Mouse (Mus musculus) embryonic facial prominence, embryonic 11.5 days (tissue): Measurements from ENCODE around the gene Ak1. TPM values are rescaled to one million over a fixed set of nuclear protein-coding genes. Genes with fewer than 3 reads are reported as not detected.
A peak's percentile ranks its signal among the peaks of the same experiment; 100 is the strongest.

ENCODE experiments used
- ATAC-seq: fragments of 200-750 bp; cut with Nextera tagmentation; replicated peaks from 2 replicates; pipeline ENCODE4 v1.8.0; 2017; ENCODE audit warnings: low read depth; ENCODE audit not compliant: insufficient number of reproducible peaks, low FRiP score, low TSS enrichment
- DNase-seq: peaks from one replicate; pipeline ENCODE4 v3.0.0-alpha.2; 2015; ENCODE audit warnings: low spot score
- H3K27ac ChIP-seq: fragments of 300-500 bp; sonication (generic); replicated peaks from 2 replicates; pipeline ENCODE4 v1.5.1; 2014; ENCODE audit warnings: mild to moderate bottlenecking, low read depth, low read length, control low read depth
- H3K27me3 ChIP-seq: fragments of 300-500 bp; sonication (generic); 2 replicates; pipeline ENCODE4 v1.6.1; 2014; ENCODE audit warnings: mild to moderate bottlenecking, low read length, moderate library complexity, mixed read lengths; ENCODE audit not compliant: control insufficient read depth, insufficient read depth
- H3K36me3 ChIP-seq: fragments of 300-500 bp; sonication (generic); replicated peaks from 2 replicates; pipeline ENCODE4 v1.6.1; 2014; ENCODE audit warnings: low read depth, mild to moderate bottlenecking, low read length, moderate library complexity, mixed read lengths; ENCODE audit not compliant: control insufficient read depth, insufficient read depth
- H3K4me1 ChIP-seq: fragments of 300-500 bp; sonication (generic); 2 replicates; pipeline ENCODE4 v1.6.1; 2014; ENCODE audit warnings: low read length, mixed read lengths; ENCODE audit not compliant: control insufficient read depth, insufficient read depth
- H3K4me2 ChIP-seq: fragments of 300-500 bp; sonication (generic); 2 replicates; pipeline ENCODE4 v1.6.1; 2014; ENCODE audit warnings: low read depth, mild to moderate bottlenecking, control low read depth, low read length, moderate library complexity
- H3K4me3 ChIP-seq: fragments of 300-500 bp; sonication (generic); 2 replicates; pipeline ENCODE4 v1.5.1; 2014; ENCODE audit warnings: low read depth, low read length, control low read depth
- H3K9ac ChIP-seq: fragments of 300-500 bp; sonication (generic); replicated peaks from 2 replicates; pipeline ENCODE4 v1.6.1; 2014; ENCODE audit warnings: mild to moderate bottlenecking, control low read depth, low read length
- H3K9me3 ChIP-seq: fragments of 300-500 bp; sonication (generic); replicated peaks from 2 replicates; pipeline ENCODE4 v1.6.1; 2016; ENCODE audit warnings: mild to moderate bottlenecking, low read length, inconsistent platforms, mixed read lengths; ENCODE audit not compliant: control insufficient read depth
- WGBS: fragments of 180-500 bp; shearing (Covaris S2); extraction: QIAGEN DNeasy Blood & Tissue Kit; methylation state at CpG from one replicate; pipeline ENCODE4 v1.1.7; 2014; 5-methylcytosine and 5-hydroxymethylcytosine counted together
- polyA plus RNA-seq: library from polyadenylated mRNA; unstranded; fragments of >200 nt; fragmentation: Nextera tagmentation; extraction: Ambion mirVana; gene quantifications from 2 replicates; pipeline ENCODE4 v1.2.1, GENCODE M21; 2014

Gene Ak1
- polyA plus RNA-seq, 1 experiment from 2014 or later = 13.7 TPM

- H3K4me2 ChIP-seq = no peak overlapping the region
- H3K27me3 ChIP-seq = no peaks in the 10 kb centered on the region
- no peak for ATAC-seq
- DNase-seq = no peak
- peaks cover 5% of the 10 kb centered on the region for H3K36me3 ChIP-seq
- peaks cover 22% of the 10 kb centered on the region for H3K4me1 ChIP-seq
- H3K4me3 ChIP-seq = no peak overlapping the region
- H3K9me3 ChIP-seq = no peaks in the 10 kb centered on the region
- no peak overlapping the region for H3K9ac ChIP-seq
- no peak overlapping the region for H3K27ac ChIP-seq
- 92% methylated on average over 1 of the region's 1 CpGs for WGBS
These were observed 4.4 kb upstream of the Ak1 start for GRCm38 (mm10) chr2:32617109-32617508.

GRCm38 (mm10) chr2:32617601-32618000 is 4.0 kb upstream of the Ak1 start:
- H3K36me3 ChIP-seq = peaks cover 5% of the 10 kb centered on the region

GRCm38 (mm10) chr2:32618051-32618450 is 3.5 kb upstream of the Ak1 start:
- ATAC-seq = no peak
- Histone ChIP-seq H3K27ac (no peak overlapping the region), H3K27me3 (no peaks in the 10 kb centered on the region), H3K4me3 (no peak overlapping the region), H3K4me2 (no peak overlapping the region), H3K4me1 (peaks cover 22% of the 10 kb centered on the region), H3K9ac (no peak overlapping the region), H3K36me3 (peaks cover 5% of the 10 kb centered on the region), H3K9me3 (no peaks in the 10 kb centered on the region)
- WGBS = 78% methylated on average over 9 of the region's 9 CpGs
- no peak for DNase-seq

More at GRCm38 (mm10) chr2:32617601-32618000, 4.0 kb upstream of the Ak1 start:
- Histone ChIP-seq H3K27me3 (no peaks in the 10 kb centered on the region), H3K4me2 (no peak overlapping the region), H3K4me1 (peaks cover 22% of the 10 kb centered on the region), H3K4me3 (no peak overlapping the region), H3K9me3 (no peaks in the 10 kb centered on the region), H3K27ac (no peak overlapping the region), H3K9ac (no peak overlapping the region)
- 94% methylated on average over 4 of the region's 4 CpGs for WGBS
- ATAC-seq (no peak), DNase-seq (no peak)

- Histone ChIP-seq H3K4me3 (no peak overlapping the region), H3K36me3 (peaks cover 2% of the 10 kb centered on the region; the same call in 1 of the 2 replicates), H3K27ac (peak overlapping the region; percentile 74), H3K4me1 (peaks cover 25% of the 10 kb centered on the region), H3K9ac (peak overlapping the region; percentile 41), H3K9me3 (no peaks in the 10 kb centered on the region), H3K27me3 (no peaks in the 10 kb centered on the region), H3K4me2 (peak overlapping the region; percentile 8; the same call in 1 of the 2 replicates)
- ATAC-seq (peak; percentile 60; the same call in 1 of the 2 replicates), DNase-seq (peak; percentile 78)
- 21% methylated on average over 4 of the region's 4 CpGs for WGBS
These were observed 659 bp upstream of the Ak1 start for GRCm38 (mm10) chr2:32620682-32621516.

- Histone ChIP-seq H3K4me3 (no peak overlapping the region), H3K27ac (0 out of 2 replicates have a peak overlapping the region, but pooled peaks have one; percentile 5), H3K36me3 (no peaks in the 10 kb centered on the region), H3K27me3 (no peaks in the 10 kb centered on the region), H3K9ac (no peak overlapping the region), H3K9me3 (no peaks in the 10 kb centered on the region), H3K4me2 (no peak overlapping the region), H3K4me1 (peaks cover 32% of the 10 kb centered on the region)
- ATAC-seq (no peak), DNase-seq (no peak)
- 71% methylated on average over 5 of the region's 5 CpGs for WGBS
These were observed 2.7 kb downstream of the Ak1 start for GRCm38 (mm10) chr2:32624111-32624748.

- ATAC-seq = no peak; the same call in 1 of the 2 replicates
- H3K4me2 ChIP-seq = peak overlapping the region; percentile 13
- peaks cover 25% of the 10 kb centered on the region for H3K4me1 ChIP-seq
- H3K27me3 ChIP-seq = no peaks in the 10 kb centered on the region
- DNase-seq = peak; percentile 78
- H3K27ac ChIP-seq = no peak overlapping the region
- WGBS = 3% methylated on average over 13 of the region's 13 CpGs
- peak overlapping the region; percentile 47 for H3K9ac ChIP-seq
- H3K9me3 ChIP-seq = no peaks in the 10 kb centered on the region
- H3K4me3 ChIP-seq = 0 out of 2 replicates have a peak overlapping the region, but pooled peaks have one; percentile 0
- H3K36me3 ChIP-seq = no peaks in the 10 kb centered on the region
These were observed 3.8 kb downstream of the Ak1 start for GRCm38 (mm10) chr2:32625212-32625872.

- peak overlapping the region; percentile 18; the same call in 1 of the 2 replicates for H3K9ac ChIP-seq
- peaks cover 19% of the 10 kb centered on the region for H3K4me1 ChIP-seq
These were observed 4.5 kb downstream of the Ak1 start for GRCm38 (mm10) chr2:32625873-32626694.

More at GRCm38 (mm10) chr2:32625873-32626694, 4.5 kb downstream of the Ak1 start:
- no peak for ATAC-seq
- no peak for DNase-seq
- peak overlapping the region; percentile 47; the same call in 1 of the 2 replicates for H3K27ac ChIP-seq
- no peak overlapping the region for H3K4me3 ChIP-seq
- WGBS = 41% methylated on average over 5 of the region's 5 CpGs
- no peaks in the 10 kb centered on the region for H3K27me3 ChIP-seq
- no peaks in the 10 kb centered on the region for H3K36me3 ChIP-seq
- no peak overlapping the region; the same call in 1 of the 2 replicates for H3K4me2 ChIP-seq
- H3K9me3 ChIP-seq = no peaks in the 10 kb centered on the region
